Mouse (Mus musculus): Measurements from ENCODE around the gene Comtd1.

Gene Comtd1

GRCm38 (mm10) chr14:21806631-21807160 is 42.1 kb downstream of the Comtd1 start:
- DNase-seq (ENCODE audit: low spot score in 2 of 2) = no peak

DNA sequence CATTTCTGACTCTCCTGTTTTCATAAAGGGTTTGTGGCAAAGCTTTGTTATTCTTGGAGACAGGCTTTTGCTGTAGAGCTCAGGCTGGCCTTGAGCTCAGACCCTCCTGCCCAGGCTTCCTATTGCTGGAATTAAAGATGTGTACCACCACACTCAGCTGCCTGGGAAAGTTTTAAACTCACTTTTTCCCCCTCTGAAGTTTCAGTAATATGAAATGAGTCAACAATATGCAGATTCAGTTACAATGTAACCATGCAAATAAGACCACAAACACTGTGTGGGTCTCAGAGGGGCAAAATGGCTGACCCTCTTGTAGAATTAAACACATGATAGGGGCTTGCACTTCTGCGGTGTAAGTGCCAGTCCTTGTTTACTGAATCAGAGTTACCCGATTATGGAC is 42.6 kb downstream of the Comtd1 start:
- no peak for DNase-seq (ENCODE audit: low spot score in 2 of 2)

GRCm38 (mm10) chr14:21802543-21803206 is 46.1 kb downstream of the Comtd1 start:
- DNase-seq (ENCODE audit: low spot score in 2 of 2) = no peak

DNA sequence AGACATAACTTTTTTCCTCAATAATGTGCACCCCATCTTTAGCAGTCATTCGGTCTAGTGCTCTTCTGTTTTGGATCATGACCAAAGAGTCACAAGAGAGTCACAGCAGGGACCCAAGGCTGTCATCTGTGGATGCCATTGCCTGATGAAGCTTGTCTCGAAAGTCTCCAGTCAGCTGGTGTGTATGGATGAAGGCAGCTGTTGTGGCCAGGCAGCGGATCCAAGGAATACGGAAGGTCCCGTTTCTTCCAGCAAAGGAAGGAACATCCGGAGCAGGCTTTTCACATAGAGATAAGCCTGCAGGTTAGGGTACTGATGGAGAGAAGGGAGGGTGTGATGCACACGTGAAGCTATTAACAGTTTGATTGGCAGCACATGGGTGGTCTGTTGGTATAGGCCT is 47.2 kb downstream of the Comtd1 start:
- DNase-seq (ENCODE audit: low spot score in 2 of 2) = no peak

- DNase-seq (ENCODE audit: low spot score in 2 of 2) = no peak
These were observed 48.1 kb downstream of the Comtd1 start for GRCm38 (mm10) chr14:21800641-21801040.
